Mouse (Mus musculus) embryonic facial prominence, embryonic 13.5 days (tissue): ENCODE data around the gene Snx25. TPM values are rescaled to one million over a fixed set of nuclear protein-coding genes. Genes with fewer than 3 reads are reported as not detected.
A peak's percentile ranks its signal among the peaks of the same experiment; 100 is the strongest.

Source experiments
- ATAC-seq: fragments of 200-750 bp; cut with Nextera tagmentation; 2 replicates; pipeline ENCODE4 v1.8.0; 2017; ENCODE audit warnings: low read depth; ENCODE audit not compliant: insufficient number of reproducible peaks, insufficient read depth, low FRiP score, low TSS enrichment
- H3K27ac ChIP-seq: fragments of 300-500 bp; sonication (generic); 2 replicates; pipeline ENCODE4 v1.5.1; 2015; ENCODE audit warnings: moderate library complexity, mild to moderate bottlenecking, inconsistent platforms
- H3K27me3 ChIP-seq: fragments of 300-500 bp; sonication (generic); 2 replicates; pipeline ENCODE4 v1.6.1; 2015; ENCODE audit warnings: mild to moderate bottlenecking, inconsistent platforms
- H3K36me3 ChIP-seq: fragments of 300-500 bp; sonication (generic); 2 replicates; pipeline ENCODE4 v1.6.1; 2015; ENCODE audit warnings: mild to moderate bottlenecking, inconsistent platforms
- H3K4me1 ChIP-seq: fragments of 300-500 bp; sonication (generic); 2 replicates; pipeline ENCODE4 v1.6.1; 2015; ENCODE audit warnings: inconsistent platforms
- H3K4me2 ChIP-seq: fragments of 300-500 bp; sonication (generic); 2 replicates; pipeline ENCODE4 v1.6.1; 2015; ENCODE audit warnings: moderate library complexity, mild to moderate bottlenecking, inconsistent platforms
- H3K4me3 ChIP-seq: fragments of 300-500 bp; sonication (generic); 2 replicates; pipeline ENCODE4 v1.5.1; 2015; ENCODE audit warnings: mild to moderate bottlenecking, inconsistent platforms
- H3K9ac ChIP-seq: fragments of 300-500 bp; sonication (generic); 2 replicates; pipeline ENCODE4 v1.6.1; 2015; ENCODE audit warnings: mild to moderate bottlenecking, inconsistent platforms
- H3K9me3 ChIP-seq: fragments of 300-500 bp; sonication (generic); 2 replicates; pipeline ENCODE4 v1.6.1; 2016; ENCODE audit warnings: inconsistent platforms
- WGBS: fragments of 180-500 bp; shearing (Covaris S2); methylation state at CpG from one replicate; pipeline ENCODE4 v1.1.7; 2015; ENCODE audit warnings: mixed read lengths; 5-methylcytosine and 5-hydroxymethylcytosine counted together
- polyA plus RNA-seq: library from polyadenylated mRNA; unstranded; fragments of >200 nt; fragmentation: Nextera tagmentation; extraction: Ambion mirVana; gene quantifications from 2 replicates; pipeline ENCODE4 v1.2.1, GENCODE M21; 2015

Snx25 gene
- 7.8 and 8.3 TPM in 2 replicates for polyA plus RNA-seq

- 4% methylated on average over 63 of the region's 103 CpGs for WGBS
- Histone ChIP-seq H3K4me2 (peak within 1 kb of the TSS; percentile 91), H3K27ac (no peak within 1 kb of the TSS)
These were observed at the start of gene Snx25 for GRCm38 (mm10) chr8:46152064-46153031. Gene Snx25 (minus strand): TSS chr8:46152159.

GRCm38 (mm10) chr8:46197673-46198072, 45.7 kb upstream of the Snx25 start:
- H3K9ac ChIP-seq = no peak overlapping the region
- H3K4me2 ChIP-seq = no peak overlapping the region
- WGBS = 86% methylated on average over 5 of the region's 5 CpGs
- H3K4me3 ChIP-seq = no peak overlapping the region
- ATAC-seq = no peak
- peaks cover 48% of the 10 kb centered on the region for H3K36me3 ChIP-seq
- no peaks in the 10 kb centered on the region for H3K27me3 ChIP-seq
- H3K27ac ChIP-seq = no peak overlapping the region
- no peaks in the 10 kb centered on the region for H3K9me3 ChIP-seq
- H3K4me1 ChIP-seq = no peaks in the 10 kb centered on the region

More at GRCm38 (mm10) chr8:46152064-46153031, at the start of gene Snx25:
- Histone ChIP-seq H3K27me3 (peaks cover 20% of the 10 kb centered on the region), H3K4me3 (peak within 1 kb of the TSS; percentile 82), H3K9me3 (no peaks in the 10 kb centered on the region), H3K4me1 (peaks cover 13% of the 10 kb centered on the region), H3K36me3 (no peaks in the 10 kb centered on the region), H3K9ac (peak within 1 kb of the TSS; percentile 88)
- ATAC-seq = peak; percentile 87

GRCm38 (mm10) chr8:46196877-46197276, 44.9 kb upstream of the Snx25 start:
- Histone ChIP-seq H3K27ac (no peak overlapping the region), H3K4me1 (no peaks in the 10 kb centered on the region), H3K9me3 (no peaks in the 10 kb centered on the region), H3K36me3 (peaks cover 47% of the 10 kb centered on the region), H3K4me2 (no peak overlapping the region), H3K4me3 (no peak overlapping the region), H3K27me3 (no peaks in the 10 kb centered on the region), H3K9ac (no peak overlapping the region)
- ATAC-seq = no peak
- WGBS = 46% methylated on average over 3 of the region's 3 CpGs

GRCm38 (mm10) chr8:46193100-46193499, 41.1 kb upstream of the Snx25 start:
- H3K36me3 ChIP-seq = peaks cover 46% of the 10 kb centered on the region
- WGBS = 78% methylated on average over 8 of the region's 8 CpGs

DNA sequence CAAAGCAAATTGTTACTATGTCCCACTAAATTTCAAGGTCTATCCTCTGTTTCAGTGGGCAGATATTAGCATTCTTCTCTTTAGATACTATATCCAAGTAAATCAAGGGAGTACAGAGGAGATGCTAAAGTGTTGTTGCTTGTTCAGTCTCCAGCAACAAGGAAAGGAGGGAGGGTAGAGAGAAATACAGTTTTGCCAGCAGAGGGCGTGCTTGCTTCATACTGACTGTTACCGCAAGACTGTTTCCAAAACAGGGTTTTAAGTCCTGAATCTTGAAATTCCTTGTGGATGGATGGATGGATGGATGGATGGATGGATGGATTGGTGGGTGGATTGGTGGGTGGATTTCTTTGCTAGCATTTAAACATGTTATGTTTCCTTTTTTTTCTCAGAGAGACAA, 33.4 kb upstream of the Snx25 start:
- Histone ChIP-seq H3K4me3 (no peak overlapping the region), H3K9me3 (no peaks in the 10 kb centered on the region), H3K9ac (no peak overlapping the region), H3K4me1 (no peaks in the 10 kb centered on the region), H3K4me2 (no peak overlapping the region), H3K27me3 (no peaks in the 10 kb centered on the region), H3K36me3 (peaks cover 7% of the 10 kb centered on the region; the same call in 1 of the 2 replicates), H3K27ac (no peak overlapping the region)
- WGBS = 6% methylated on average over 2 of the region's 2 CpGs
- no peak for ATAC-seq

More at GRCm38 (mm10) chr8:46193100-46193499, 41.1 kb upstream of the Snx25 start:
- ATAC-seq = no peak
- Histone ChIP-seq H3K4me2 (no peak overlapping the region), H3K27ac (no peak overlapping the region), H3K9me3 (no peaks in the 10 kb centered on the region), H3K4me3 (no peak overlapping the region), H3K9ac (no peak overlapping the region), H3K4me1 (no peaks in the 10 kb centered on the region), H3K27me3 (no peaks in the 10 kb centered on the region)

DNA sequence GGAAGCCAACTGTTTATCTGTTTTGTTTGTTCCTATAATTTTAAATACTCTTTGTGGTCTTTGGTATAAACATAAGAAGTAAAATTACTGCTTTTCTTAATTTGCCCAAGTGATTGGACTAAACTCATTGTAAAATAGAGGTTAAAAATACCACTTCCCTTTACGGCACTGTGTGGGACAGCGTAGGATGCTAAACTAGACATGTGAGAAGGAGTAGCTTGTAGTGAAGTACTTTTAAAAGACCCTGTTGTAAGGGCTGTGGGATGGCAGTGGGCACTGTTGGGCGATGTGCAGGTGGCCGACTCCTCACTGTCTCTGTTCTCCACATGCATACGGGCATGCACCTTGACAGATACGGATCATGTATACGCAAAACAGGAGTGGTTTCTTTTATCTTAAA, 28.2 kb upstream of the Snx25 start:
- WGBS = 88% methylated on average over 7 of the region's 7 CpGs
- Histone ChIP-seq H3K4me2 (no peak overlapping the region), H3K9ac (no peak overlapping the region), H3K36me3 (peaks cover 16% of the 10 kb centered on the region), H3K27me3 (no peaks in the 10 kb centered on the region), H3K27ac (no peak overlapping the region), H3K4me3 (no peak overlapping the region), H3K9me3 (no peaks in the 10 kb centered on the region), H3K4me1 (no peaks in the 10 kb centered on the region)
- no peak for ATAC-seq

DNA sequence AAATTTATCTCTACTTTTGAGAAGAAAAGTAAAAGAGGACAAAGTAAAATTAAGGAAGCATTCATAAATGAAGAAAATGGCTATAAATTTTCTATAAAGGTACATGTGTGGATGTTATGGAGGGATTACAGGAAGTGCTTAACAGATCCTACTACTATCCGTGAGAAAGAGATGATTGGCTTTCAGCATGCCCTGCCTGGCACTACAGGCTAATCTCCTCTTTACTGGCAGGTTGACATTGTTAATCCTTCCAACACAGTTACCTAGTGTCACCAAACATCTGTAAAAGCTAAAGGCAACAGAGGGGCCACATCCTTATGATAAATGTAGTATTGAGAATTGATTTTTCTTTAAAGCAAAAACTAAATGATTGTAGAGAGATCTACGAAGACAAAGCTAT, 21.7 kb upstream of the Snx25 start:
- no peaks in the 10 kb centered on the region for H3K4me1 ChIP-seq
- no peaks in the 10 kb centered on the region for H3K27me3 ChIP-seq
- no peak overlapping the region for H3K4me2 ChIP-seq
- no peak overlapping the region for H3K9ac ChIP-seq
- 78% methylated on average over 2 of the region's 2 CpGs for WGBS
- ATAC-seq = no peak
- no peak overlapping the region for H3K4me3 ChIP-seq
- H3K36me3 ChIP-seq = peaks cover 26% of the 10 kb centered on the region
- H3K27ac ChIP-seq = no peak overlapping the region
- H3K9me3 ChIP-seq = no peaks in the 10 kb centered on the region

GRCm38 (mm10) chr8:46163870-46164190, 11.9 kb upstream of the Snx25 start:
- Histone ChIP-seq H3K9ac (peak overlapping the region; percentile 86), H3K27me3 (no peaks in the 10 kb centered on the region), H3K4me2 (peak overlapping the region; percentile 75), H3K27ac (peak overlapping the region; percentile 83), H3K4me3 (peak overlapping the region; percentile 71), H3K4me1 (peaks cover 13% of the 10 kb centered on the region), H3K9me3 (no peaks in the 10 kb centered on the region), H3K36me3 (0 out of 2 replicates have a peak, but pooled peaks cover 4% of the 10 kb centered on the region)
- 0% methylated on average over 25 of the region's 25 CpGs for WGBS
- ATAC-seq = peak; percentile 40; the same call in 1 of the 2 replicates

GRCm38 (mm10) chr8:46162953-46163869, 11.3 kb upstream of the Snx25 start:
- peak; percentile 93 for ATAC-seq
- Histone ChIP-seq H3K4me3 (peak overlapping the region; percentile 71), H3K27ac (peak overlapping the region; percentile 83), H3K9ac (peak overlapping the region; percentile 86), H3K4me1 (peaks cover 13% of the 10 kb centered on the region), H3K27me3 (no peaks in the 10 kb centered on the region), H3K4me2 (peak overlapping the region; percentile 75), H3K36me3 (0 out of 2 replicates have a peak, but pooled peaks cover 4% of the 10 kb centered on the region), H3K9me3 (no peaks in the 10 kb centered on the region)
- WGBS = 2% methylated on average over 69 of the region's 77 CpGs

GRCm38 (mm10) chr8:46153042-46153441, 1.1 kb upstream of the Snx25 start:
- H3K9ac ChIP-seq = no peak overlapping the region
- H3K27ac ChIP-seq = no peak overlapping the region
- H3K9me3 ChIP-seq = no peaks in the 10 kb centered on the region
- H3K36me3 ChIP-seq = no peaks in the 10 kb centered on the region
- H3K27me3 ChIP-seq = peaks cover 20% of the 10 kb centered on the region
- peak overlapping the region; percentile 91 for H3K4me2 ChIP-seq
- peaks cover 13% of the 10 kb centered on the region for H3K4me1 ChIP-seq
- H3K4me3 ChIP-seq = peak overlapping the region; percentile 82; the same call in 1 of the 2 replicates
- ATAC-seq = no peak
- 34% methylated on average over 2 of the region's 2 CpGs for WGBS
